ENCODE assay signal across 8 mouse cellular contexts in the genomic region with DNA sequence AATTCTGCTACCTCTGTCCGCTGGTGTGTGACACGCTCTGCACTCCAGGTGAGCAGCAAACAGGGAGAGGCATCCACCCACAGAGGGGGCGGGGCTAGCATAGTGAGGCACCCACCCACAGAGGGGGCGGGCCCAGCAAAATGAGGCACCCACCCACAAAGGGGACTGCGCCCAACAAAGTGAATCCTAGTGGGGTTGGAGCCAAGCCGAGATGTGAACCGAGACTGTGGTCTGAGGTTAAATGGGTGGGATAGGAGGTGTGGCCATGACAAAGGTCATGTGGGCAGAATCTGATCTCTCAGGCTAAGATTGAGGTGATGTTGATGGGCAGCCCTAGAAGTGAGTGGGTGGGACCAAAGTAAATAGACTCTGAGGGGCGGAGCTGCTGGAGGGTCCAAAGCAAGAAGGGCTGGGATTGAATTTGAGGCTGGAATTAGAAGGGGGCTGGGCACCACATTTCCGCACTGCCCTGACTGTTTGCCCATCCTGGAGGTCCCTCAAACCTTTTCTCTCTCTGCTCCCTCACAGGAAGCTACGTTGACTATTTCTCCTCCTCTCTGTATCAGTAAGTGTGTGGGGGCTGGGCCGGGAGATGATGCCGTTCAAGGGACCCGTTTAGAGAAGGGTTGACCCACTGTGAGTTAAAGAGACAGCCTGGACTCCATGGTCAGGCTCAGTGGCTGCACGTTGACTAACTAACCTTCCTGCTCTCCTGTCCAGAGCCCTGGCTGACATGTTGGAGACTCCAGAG. TPM values are rescaled to one million over a fixed set of nuclear protein-coding genes. Genes with fewer than 3 reads are reported as not detected.
DNase-seq lines count a peak whose midpoint lies in the region; ATAC-seq and TF ChIP-seq lines count a peak whose summit lies in the region.

No protein-coding gene starts in this region.

- WGBS in hindbrain, embryonic 10.5 days, result 2% methylated on average over 14 of the region's 14 CpGs
- 6% methylated on average over 14 of the region's 14 CpGs for WGBS in hindbrain, embryonic 16.5 days
- WGBS in liver, embryonic 13.5 days (ENCODE audit: insufficient replicate concordance), result 5% methylated on average over 14 of the region's 14 CpGs
- 2% methylated on average over 14 of the region's 14 CpGs for WGBS in neural tube, embryonic 11.5 days

- DNase-seq in hindbrain, embryonic 10.5 days (ENCODE audit: low spot score), result peak; percentile 36
- DNase-seq in induced T-regulatory cell, adult 2 months (ENCODE audit: low read depth), result peak; percentile 90
- DNase-seq in liver, embryonic 13.5 days, result peak; percentile 23
- no peak for DNase-seq in neural tube, embryonic 11.5 days (ENCODE audit: low spot score)
- DNase-seq in spleen, postnatal 14 days (ENCODE audit: low spot score in 2 of 2), result no peak
- no peak for DNase-seq in layer of hippocampus, adult 2 months (ENCODE audit: low spot score in 2 of 2)

- peak overlapping the region; percentile 63 for H3K4me3 ChIP-seq in hindbrain, embryonic 10.5 days
- H3K4me3 ChIP-seq in hindbrain, embryonic 16.5 days (ENCODE audit: low read length), result no peak overlapping the region
- H3K4me3 ChIP-seq in liver, embryonic 13.5 days (replicated peaks), result peak overlapping the region; percentile 61
- H3K4me3 ChIP-seq in neural tube, embryonic 11.5 days (ENCODE audit: low read depth, low read length), result no peak overlapping the region
- H3K4me3 ChIP-seq in layer of hippocampus, adult 2 months, result no peak overlapping the region

- no peak overlapping the region; the same call in 1 of the 2 replicates for H3K4me2 ChIP-seq in hindbrain, embryonic 16.5 days (ENCODE audit: low read length)
- H3K4me2 ChIP-seq in liver, embryonic 13.5 days, result peak overlapping the region; percentile 91
- peak overlapping the region; percentile 90; the same call in 1 of the 2 replicates for H3K4me2 ChIP-seq in neural tube, embryonic 11.5 days (ENCODE audit: low read depth)

- TF ChIP-seq CTCF in layer of hippocampus, adult 2 months (conservative IDR thresholded peaks at IDR 0.05), result no peak

- peak overlapping the region; percentile 87 for H3K27ac ChIP-seq in hindbrain, embryonic 10.5 days
- H3K27ac ChIP-seq in hindbrain, embryonic 16.5 days (ENCODE audit: low read depth, low read length), result no peak overlapping the region
- no peak overlapping the region for H3K27ac ChIP-seq in liver, embryonic 13.5 days
- no peak overlapping the region for H3K27ac ChIP-seq in neural tube, embryonic 11.5 days (ENCODE audit: low read depth, low read length)
- H3K27ac ChIP-seq in layer of hippocampus, adult 2 months, result no peak overlapping the region

- H3K4me1 ChIP-seq in hindbrain, embryonic 10.5 days (replicated peaks), result peaks cover 69% of the 10 kb centered on the region
- H3K4me1 ChIP-seq in hindbrain, embryonic 16.5 days (ENCODE audit: control insufficient read depth, insufficient read depth, low read depth, low read length), result peaks cover 11% of the 10 kb centered on the region
- H3K4me1 ChIP-seq in liver, embryonic 13.5 days (replicated peaks), result peaks cover 56% of the 10 kb centered on the region
- H3K4me1 ChIP-seq in neural tube, embryonic 11.5 days (ENCODE audit: control insufficient read depth, insufficient read depth, low read length), result peaks cover 21% of the 10 kb centered on the region

- no peak overlapping the region for H3K9ac ChIP-seq in hindbrain, embryonic 16.5 days (ENCODE audit: low read depth, low read length)
- H3K9ac ChIP-seq in liver, embryonic 13.5 days, result no peak overlapping the region
- H3K9ac ChIP-seq in neural tube, embryonic 11.5 days (ENCODE audit: low read length), result no peak overlapping the region

- H3K36me3 ChIP-seq in hindbrain, embryonic 10.5 days, result no peaks in the 10 kb centered on the region
- no peaks in the 10 kb centered on the region for H3K36me3 ChIP-seq in hindbrain, embryonic 16.5 days (ENCODE audit: control insufficient read depth, insufficient read depth, low read length)
- no peaks in the 10 kb centered on the region for H3K36me3 ChIP-seq in liver, embryonic 13.5 days
- H3K36me3 ChIP-seq in neural tube, embryonic 11.5 days (ENCODE audit: control insufficient read depth, insufficient read depth, low read length), result no peaks in the 10 kb centered on the region

- H3K9me3 ChIP-seq in hindbrain, embryonic 10.5 days, result no peaks in the 10 kb centered on the region
- no peaks in the 10 kb centered on the region for H3K9me3 ChIP-seq in hindbrain, embryonic 16.5 days (ENCODE audit: control insufficient read depth, low read length)
- H3K9me3 ChIP-seq in liver, embryonic 13.5 days (replicated peaks), result no peaks in the 10 kb centered on the region
- no peaks in the 10 kb centered on the region for H3K9me3 ChIP-seq in neural tube, embryonic 11.5 days (ENCODE audit: control insufficient read depth, low read length)

- ATAC-seq in hindbrain, embryonic 16.5 days, result no peak
- peak; percentile 6; the same call in 1 of the 2 replicates for ATAC-seq in common myeloid progenitor, adult 5-6 weeks (replicated peaks; ENCODE audit: low read depth, poor library complexity, severe bottlenecking)
- ATAC-seq in liver, embryonic 13.5 days (ENCODE audit: low read depth), result no peak
- no peak for ATAC-seq in neural tube, embryonic 11.5 days (ENCODE audit: insufficient read depth, low FRiP score, low TSS enrichment)

- peaks cover 53% of the 10 kb centered on the region for H3K27me3 ChIP-seq in hindbrain, embryonic 10.5 days (ENCODE audit: insufficient read depth, poor library complexity, severe bottlenecking)
- no peaks in the 10 kb centered on the region; the same call in 1 of the 2 replicates for H3K27me3 ChIP-seq in hindbrain, embryonic 16.5 days (replicated peaks; ENCODE audit: control insufficient read depth, insufficient read depth, low read length)
- H3K27me3 ChIP-seq in liver, embryonic 13.5 days, result peaks cover 72% of the 10 kb centered on the region
- H3K27me3 ChIP-seq in neural tube, embryonic 11.5 days (ENCODE audit: control insufficient read depth, insufficient read depth, low read length), result peaks cover 6% of the 10 kb centered on the region; the same call in 1 of the 2 replicates

RNA-seq across cellular contexts. Expression of a gene that starts 3.2 kb away (rescaled TPM):
- 0.36 and 0.42 TPM in 2 replicates for polyA plus RNA-seq in hindbrain, embryonic 10.5 days (2016; fragmentation: Nextera tagmentation; extraction: Ambion mirVana)
- 0.28 and 0.72 TPM in 2 replicates for polyA plus RNA-seq in hindbrain, embryonic 16.5 days (2015; fragmentation: Nextera tagmentation; extraction: Ambion mirVana)
- total RNA-seq in common myeloid progenitor, adult 5-6 weeks (2017), result 0.41 TPM in 1 of 2 replicates, not detected in the other
- 0.12 and 0.15 TPM in 2 replicates for polyA plus RNA-seq in liver, embryonic 13.5 days (2015; fragmentation: Nextera tagmentation; extraction: Ambion mirVana)
- polyA plus RNA-seq in neural tube, embryonic 11.5 days (2014; fragmentation: Nextera tagmentation; extraction: Ambion mirVana), result 0.87 and 1.1 TPM in 2 replicates
- under 1 TPM; 0.22 to 0.33 TPM for total RNA-seq in layer of hippocampus, adult 2 months (2021)

RNA-seq across cellular contexts. Expression of a gene that starts 4.8 kb away (rescaled TPM):
- polyA plus RNA-seq in hindbrain, embryonic 10.5 days (2016; fragmentation: Nextera tagmentation; extraction: Ambion mirVana), result 10.5 and 12.5 TPM in 2 replicates
- 13.3 and 14.2 TPM in 2 replicates for polyA plus RNA-seq in hindbrain, embryonic 16.5 days (2015; fragmentation: Nextera tagmentation; extraction: Ambion mirVana)
- 3.1 and 3.4 TPM in 2 replicates for total RNA-seq in common myeloid progenitor, adult 5-6 weeks (2017)
- polyA plus RNA-seq in liver, embryonic 13.5 days (2015; fragmentation: Nextera tagmentation; extraction: Ambion mirVana), result 0.85 and 1.3 TPM in 2 replicates
- 6.5 and 8.6 TPM in 2 replicates for polyA plus RNA-seq in neural tube, embryonic 11.5 days (2014; fragmentation: Nextera tagmentation; extraction: Ambion mirVana)
- total RNA-seq in layer of hippocampus, adult 2 months (2021), result 10 to 100 TPM; 12.8 to 16.5 TPM

RNA-seq across cellular contexts. Expression of a gene that starts 28.5 kb away (rescaled TPM):
- polyA plus RNA-seq in hindbrain, embryonic 10.5 days (2016; fragmentation: Nextera tagmentation; extraction: Ambion mirVana), result 8.4 and 12.9 TPM in 2 replicates
- polyA plus RNA-seq in hindbrain, embryonic 16.5 days (2015; fragmentation: Nextera tagmentation; extraction: Ambion mirVana), result 28.5 and 28.6 TPM in 2 replicates
- total RNA-seq in common myeloid progenitor, adult 5-6 weeks (2017), result not detected in 2 replicates
- 0.24 and 0.25 TPM in 2 replicates for polyA plus RNA-seq in liver, embryonic 13.5 days (2015; fragmentation: Nextera tagmentation; extraction: Ambion mirVana)
- 11.9 and 12.1 TPM in 2 replicates for polyA plus RNA-seq in neural tube, embryonic 11.5 days (2014; fragmentation: Nextera tagmentation; extraction: Ambion mirVana)
- total RNA-seq in layer of hippocampus, adult 2 months (2021), result 100 to 1,000 TPM; 133 to 138 TPM

RNA-seq across cellular contexts. Expression of a gene that starts 32.0 kb away (rescaled TPM):
- 0.89 and 1.5 TPM in 2 replicates for polyA plus RNA-seq in hindbrain, embryonic 10.5 days (2016; fragmentation: Nextera tagmentation; extraction: Ambion mirVana)
- 41.4 and 70.3 TPM in 2 replicates for polyA plus RNA-seq in hindbrain, embryonic 16.5 days (2015; fragmentation: Nextera tagmentation; extraction: Ambion mirVana)
- total RNA-seq in common myeloid progenitor, adult 5-6 weeks (2017), result 1.9 TPM in 1 of 2 replicates, not detected in the other
- polyA plus RNA-seq in liver, embryonic 13.5 days (2015; fragmentation: Nextera tagmentation; extraction: Ambion mirVana), result not detected in 2 replicates
- polyA plus RNA-seq in neural tube, embryonic 11.5 days (2014; fragmentation: Nextera tagmentation; extraction: Ambion mirVana), result 1.6 and 3.4 TPM in 2 replicates
- 100 to 1,000 TPM; 138 to 146 TPM for total RNA-seq in layer of hippocampus, adult 2 months (2021)

RNA-seq across cellular contexts. Expression of a gene that starts 57.2 kb away (rescaled TPM):
- polyA plus RNA-seq in hindbrain, embryonic 10.5 days (2016; fragmentation: Nextera tagmentation; extraction: Ambion mirVana), result 223 and 271 TPM in 2 replicates
- 144 and 161 TPM in 2 replicates for polyA plus RNA-seq in hindbrain, embryonic 16.5 days (2015; fragmentation: Nextera tagmentation; extraction: Ambion mirVana)
- total RNA-seq in common myeloid progenitor, adult 5-6 weeks (2017), result 451 and 564 TPM in 2 replicates
- 108 and 129 TPM in 2 replicates for polyA plus RNA-seq in liver, embryonic 13.5 days (2015; fragmentation: Nextera tagmentation; extraction: Ambion mirVana)
- 66.4 and 74.1 TPM in 2 replicates for polyA plus RNA-seq in neural tube, embryonic 11.5 days (2014; fragmentation: Nextera tagmentation; extraction: Ambion mirVana)
- total RNA-seq in layer of hippocampus, adult 2 months (2021), result 100 to 1,000 TPM; 456 to 514 TPM

Comparison
In these comparisons a context has a peak if more than half of its experiments do, and no peak if none do; other contexts are left out.
1. H3K4me3 ChIP-seq: peak in hindbrain, embryonic 10.5 days (single experiment) and liver, embryonic 13.5 days (single experiment); none in hindbrain, embryonic 16.5 days (single experiment), neural tube, embryonic 11.5 days (single experiment) and layer of hippocampus, adult 2 months (single experiment).
2. DNase-seq: peak in hindbrain, embryonic 10.5 days (single experiment), induced T-regulatory cell, adult 2 months (single experiment) and liver, embryonic 13.5 days (single experiment); none in neural tube, embryonic 11.5 days (single experiment), spleen, postnatal 14 days (0 of 2) and layer of hippocampus, adult 2 months (0 of 2).